Mouse (Mus musculus) kidney, adult 2 months (tissue): ENCODE measurements at regions not wholly inside any gene's neighbourhood (a gene's known extent, or its start where the extent isn't known, plus 50 kb on each side); places are given as distances from the start of the nearest gene placed in this dataset.

Experiments
- CTCF ChIP-seq: fragments of 200-500 bp; conservative IDR thresholded peaks from 2 replicates; pipeline ENCODE4 v1.5.1; 2011; ENCODE audit warnings: low read depth, mild to moderate bottlenecking, control low read depth, low read length, moderate library complexity, mixed read lengths; ENCODE audit not compliant: insufficient read depth, insufficient read length
- POLR2A ChIP-seq: fragments of 200-500 bp; IDR thresholded peaks from one replicate; pipeline ENCODE4 v1.6.1; 2011; ENCODE audit warnings: low read depth, low read length, control low read depth

DNA sequence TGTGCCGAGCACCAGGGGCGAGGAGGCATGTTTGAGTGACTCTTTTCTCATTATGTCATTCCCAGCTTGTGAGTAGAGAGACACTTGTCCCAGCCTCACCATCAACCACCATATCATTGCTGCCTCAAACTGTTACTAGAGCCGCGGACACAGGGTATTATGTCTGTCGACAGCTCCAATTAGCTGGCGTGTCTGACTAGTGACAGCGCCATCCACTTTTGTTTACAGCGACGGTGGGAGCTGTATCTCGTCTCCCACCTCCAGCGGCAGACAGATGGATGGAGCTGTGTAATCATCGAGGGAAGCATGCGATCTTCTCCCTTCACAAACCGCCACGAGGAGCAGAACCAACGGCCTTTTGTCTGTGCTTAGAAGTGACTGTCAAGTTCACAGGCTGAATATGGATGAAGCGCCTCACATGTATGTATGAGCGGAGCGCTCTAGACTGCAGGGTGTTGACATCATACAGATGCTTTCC, 308.9 kb downstream of the Sox2 start:
- TF ChIP-seq CTCF (no peak), POLR2A (no peak)
